ENCODE assay signal across 1 mouse cellular context in the genomic region with DNA sequence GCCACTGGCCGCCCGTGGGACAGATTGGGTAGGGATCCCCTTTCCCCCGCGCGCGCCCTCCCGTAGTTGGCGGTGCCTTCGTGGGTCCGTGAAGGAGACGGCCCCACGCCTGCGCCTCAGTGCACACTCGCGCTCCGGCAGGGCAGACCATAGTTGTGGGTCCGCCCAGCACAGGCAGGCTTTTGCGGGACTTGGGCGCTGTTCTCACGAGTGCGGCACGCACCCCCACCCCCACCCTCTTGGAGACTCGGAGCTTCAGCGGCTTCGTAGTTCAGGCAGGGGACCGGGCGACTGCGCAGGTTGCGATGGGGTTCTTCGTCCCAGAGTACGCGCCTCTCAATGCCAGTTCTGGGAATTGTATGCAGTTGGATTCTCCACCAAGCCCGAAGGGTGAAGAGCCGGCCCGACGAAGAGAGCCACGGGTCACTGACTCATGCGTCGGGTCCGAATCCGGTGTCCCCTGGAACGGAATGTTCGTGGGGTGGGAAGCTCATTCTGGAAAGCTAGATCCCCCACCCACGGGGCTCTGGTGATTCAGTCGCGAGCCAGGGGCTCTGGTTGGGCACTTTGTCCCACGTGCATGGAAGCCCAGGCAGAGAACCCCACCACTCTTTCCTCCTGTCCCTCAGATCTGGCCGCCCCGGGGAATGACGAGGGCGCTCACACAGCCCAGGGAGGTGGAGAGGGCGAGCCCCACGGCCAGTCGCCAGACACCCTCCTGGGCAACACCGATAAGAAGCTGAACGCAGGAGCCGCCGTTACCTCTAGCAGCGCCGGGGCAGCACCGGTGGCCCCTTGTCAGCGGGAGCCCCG.
TF ChIP-seq lines count a peak whose summit lies in the region.

No protein-coding gene starts in this region.

TF ChIP-seq in CH12.LX, 34 proteins besides CTCF, POLR2A, EP300 and RAD21:
- TF ChIP-seq BHLHE40 (IDR thresholded peaks at IDR 0.05; ENCODE audit: low read depth, low read length) (peak; percentile 82), NRF1 (IDR thresholded peaks at IDR 0.05; ENCODE audit: low read depth, low read length) (peak; percentile 16; the same call in 1 of the 2 replicates), TBP (conservative IDR thresholded peaks at IDR 0.05; ENCODE audit: low read depth, low read length) (no peak), CHD2 (IDR thresholded peaks at IDR 0.05; ENCODE audit: low read length) (peak; percentile 35; the same call in 1 of the 2 replicates), SMC3 (IDR thresholded peaks at IDR 0.05; ENCODE audit: low read depth, low read length) (no peak), PAX5 (IDR thresholded peaks at IDR 0.05; ENCODE audit: low read length) (no peak), TCF12 (IDR thresholded peaks at IDR 0.05; ENCODE audit: low read depth, low read length) (no peak)
